Mouse (Mus musculus): ENCODE measurements around the gene Chst5. TPM values are rescaled to one million over a fixed set of nuclear protein-coding genes. Genes with fewer than 3 reads are reported as not detected.
"Not testable (repeated sequence)": the region's sequence is repeated elsewhere in the genome, so short reads cannot be mapped to it uniquely, and the experiment has no call there.

Chst5 gene
- polyA plus RNA-seq, 1 experiment from 2014 or later = 2.9 TPM

DNA sequence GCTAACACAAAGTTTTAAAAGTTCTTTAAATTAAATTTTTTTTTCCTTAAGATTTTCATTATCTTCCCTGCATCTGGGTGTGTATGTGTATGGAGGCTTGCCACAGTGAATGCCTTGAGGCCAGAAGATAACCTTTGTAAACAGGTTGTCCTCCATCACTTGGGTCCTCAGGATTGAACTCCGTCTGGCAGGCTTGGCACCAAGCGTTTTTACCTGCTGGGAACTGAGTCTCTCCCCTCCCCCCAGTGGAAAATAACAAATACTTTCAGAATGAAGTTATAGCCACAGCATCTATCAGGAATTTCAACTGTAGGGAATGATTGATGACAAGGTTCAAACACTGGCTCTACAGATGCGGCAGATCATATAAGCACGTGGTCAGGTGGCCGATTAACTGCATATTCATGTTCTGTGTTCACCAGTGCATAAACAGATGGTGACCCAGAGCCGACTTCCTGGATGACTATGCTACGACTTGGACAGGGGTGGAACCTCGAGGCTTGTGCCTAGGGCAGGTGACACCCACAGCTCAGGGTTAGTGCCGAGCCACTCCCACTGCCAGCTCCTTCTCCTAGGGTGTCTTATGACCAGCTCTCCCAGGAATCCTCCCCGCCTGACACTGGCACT is 29.4 kb upstream of the Chst5 start:
- peak overlapping the region; percentile 88 for H3K27ac ChIP-seq
- peak overlapping the region; percentile 89 for H3K4me3 ChIP-seq
- peak; percentile 86 for DNase-seq (ENCODE audit: low spot score)
- WGBS = 9% methylated on average over 10 of the region's 10 CpGs
- peaks cover 23% of the 10 kb centered on the region for H3K36me3 ChIP-seq
- no peaks in the 10 kb centered on the region for H3K9me3 ChIP-seq
- H3K27me3 ChIP-seq (ENCODE audit: insufficient read depth, poor library complexity, severe bottlenecking) = no peaks in the 10 kb centered on the region
- peaks cover 20% of the 10 kb centered on the region for H3K4me1 ChIP-seq

DNA sequence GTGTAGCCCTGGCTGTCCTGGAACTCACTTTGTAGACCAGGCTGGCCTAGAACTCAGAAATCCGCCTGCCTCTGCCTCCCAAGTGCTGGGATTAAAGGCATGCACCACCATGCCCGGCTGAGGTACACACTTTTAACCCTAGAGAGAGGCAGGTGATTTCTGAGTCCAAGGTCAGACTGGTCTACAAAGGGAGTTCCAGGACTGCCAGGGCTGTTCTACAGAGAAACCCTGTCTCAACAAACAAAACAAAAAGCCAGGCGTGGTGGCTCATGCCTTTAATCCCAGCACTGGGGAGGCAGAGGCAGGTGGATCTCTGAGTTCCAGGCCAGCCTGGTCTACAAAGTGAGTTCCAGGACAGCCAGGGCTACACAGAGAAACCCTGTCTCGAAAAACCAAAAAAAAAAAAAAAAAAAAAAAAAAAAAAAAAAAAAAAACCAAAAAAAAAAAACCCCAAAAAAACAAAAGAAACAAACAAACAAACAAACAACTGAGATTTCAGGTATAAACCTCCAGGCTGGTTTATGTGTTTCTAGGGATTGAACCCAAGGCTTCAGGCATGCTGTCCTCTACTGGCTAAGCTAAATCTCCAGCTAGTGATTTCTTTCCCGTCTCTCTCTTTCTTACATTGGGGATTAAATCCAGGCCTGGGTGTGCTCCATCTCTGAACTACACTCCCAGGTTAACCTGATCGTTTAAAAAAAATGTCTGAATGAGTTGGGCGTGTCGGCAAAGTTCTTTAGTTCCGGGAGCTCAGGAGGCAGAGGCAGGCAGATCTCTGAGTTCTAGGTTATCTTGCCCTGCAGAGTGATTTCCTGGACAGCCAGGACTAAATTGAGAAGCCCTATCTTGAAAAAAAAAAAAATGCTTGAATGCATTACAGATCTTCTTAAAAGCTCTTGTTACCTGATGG is 28.1 kb upstream of the Chst5 start:
- not testable (repeated sequence) for DNase-seq (ENCODE audit: low spot score); H3K9me3 ChIP-seq; H3K27ac ChIP-seq; H3K4me3 ChIP-seq; H3K27me3 ChIP-seq (ENCODE audit: insufficient read depth, poor library complexity, severe bottlenecking)
- 79% methylated on average over 9 of the region's 9 CpGs for WGBS
- Histone ChIP-seq H3K4me1 (peaks cover 25% of the 10 kb centered on the region), H3K36me3 (peaks cover 11% of the 10 kb centered on the region)

DNA sequence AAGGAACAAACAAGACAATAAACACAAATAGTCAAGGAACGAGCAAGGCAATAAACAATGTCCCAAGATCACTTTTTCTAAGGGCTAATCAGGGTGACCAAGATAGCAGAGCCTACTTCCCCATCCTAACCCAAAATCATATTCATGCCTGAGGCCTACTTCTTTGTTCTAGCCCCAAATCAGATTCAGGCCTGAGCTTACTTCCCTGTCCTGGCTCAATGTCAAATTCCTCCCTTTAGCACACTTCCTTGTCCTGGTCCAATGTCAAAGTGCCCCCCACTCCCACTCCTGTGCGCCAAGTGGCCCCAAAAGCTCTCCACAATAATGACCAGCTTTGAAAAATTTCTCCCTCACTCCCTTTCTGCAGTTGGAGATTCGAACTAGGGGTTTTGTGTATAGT is 26.9 kb upstream of the Chst5 start:
- no peak for DNase-seq (ENCODE audit: low spot score)
- H3K4me3 ChIP-seq = no peak overlapping the region
- peaks cover 30% of the 10 kb centered on the region for H3K4me1 ChIP-seq
- H3K36me3 ChIP-seq = peaks cover 2% of the 10 kb centered on the region; the same call in 1 of the 2 replicates
- 72% methylated on average over 3 of the region's 3 CpGs for WGBS
- no peak overlapping the region for H3K27ac ChIP-seq
- no peaks in the 10 kb centered on the region for H3K27me3 ChIP-seq (ENCODE audit: insufficient read depth, poor library complexity, severe bottlenecking)
- H3K9me3 ChIP-seq = no peaks in the 10 kb centered on the region

DNA sequence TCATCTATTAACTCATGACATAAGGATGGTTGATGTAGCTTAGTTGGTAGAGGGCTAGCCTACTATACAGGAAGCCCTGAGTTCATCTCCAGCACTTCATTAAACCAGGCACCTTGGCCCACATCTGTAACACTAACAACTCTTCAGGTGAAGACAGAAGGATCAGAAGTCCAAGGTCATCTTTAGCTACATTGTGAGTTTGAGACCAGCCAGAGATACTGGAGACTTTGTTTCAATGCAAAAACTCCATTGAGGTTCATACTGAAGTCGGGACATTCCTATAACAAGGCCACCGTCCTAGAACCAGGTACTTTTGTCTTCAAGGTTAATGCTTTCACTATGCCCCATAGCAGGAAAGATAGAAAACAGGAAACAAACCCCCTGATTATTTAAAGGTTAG is 24.0 kb upstream of the Chst5 start:
- Histone ChIP-seq H3K4me3 (peak overlapping the region; percentile 78; the same call in 1 of the 2 replicates), H3K4me1 (peaks cover 10% of the 10 kb centered on the region), H3K9me3 (no peaks in the 10 kb centered on the region), H3K27me3 (ENCODE audit: insufficient read depth, poor library complexity, severe bottlenecking) (no peaks in the 10 kb centered on the region), H3K27ac (no peak overlapping the region), H3K36me3 (no peaks in the 10 kb centered on the region)
- 77% methylated on average over 2 of the region's 2 CpGs for WGBS
- no peak for DNase-seq (ENCODE audit: low spot score)

DNA sequence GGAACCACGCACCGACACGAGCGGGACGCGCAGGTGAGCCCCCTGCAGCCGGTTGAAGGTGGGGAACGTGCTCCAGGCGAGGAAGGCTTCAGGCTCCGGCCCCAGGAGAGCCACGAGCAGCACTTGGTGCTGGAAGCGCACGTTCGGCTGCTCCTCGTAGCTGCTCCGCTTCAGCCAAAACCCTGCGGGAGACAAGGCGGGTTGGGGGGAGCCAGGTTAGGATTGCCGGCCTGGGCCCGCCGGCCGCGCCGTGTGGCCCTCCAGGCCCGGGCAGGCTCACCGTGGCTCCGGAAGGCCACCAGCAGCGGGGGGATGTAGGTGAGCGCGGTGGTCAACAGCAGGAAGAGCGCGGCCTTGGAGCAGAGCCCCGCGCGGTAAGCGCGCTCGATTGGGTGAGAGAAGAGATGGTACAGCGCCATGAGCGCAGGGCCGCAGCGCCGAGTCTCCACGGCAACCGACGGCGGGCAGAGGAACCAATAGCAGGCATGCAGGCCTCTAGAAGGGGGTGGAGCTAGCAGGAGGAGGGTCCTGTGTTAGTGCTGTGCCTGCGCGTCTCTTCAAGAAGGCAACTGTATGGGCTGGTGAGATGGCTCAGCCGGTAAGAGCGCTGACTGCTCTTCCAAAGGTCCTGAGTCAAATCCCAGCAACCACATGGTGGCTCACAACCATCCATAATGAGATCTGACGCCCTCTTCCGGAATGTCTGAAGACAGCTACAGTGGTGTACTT is 23.3 kb upstream of the Chst5 start, which contains the start of gene Tmem231:
Tmem231 (minus strand) TSS at position 534 of the 729 bp plus-strand sequence.
- H3K4me1 ChIP-seq = peaks cover 10% of the 10 kb centered on the region
- no peaks in the 10 kb centered on the region for H3K27me3 ChIP-seq (ENCODE audit: insufficient read depth, poor library complexity, severe bottlenecking)
- peak; percentile 98 for DNase-seq (ENCODE audit: low spot score)
- peak within 1 kb of the TSS; percentile 86 for H3K27ac ChIP-seq
- 1% methylated on average over 53 of the region's 53 CpGs for WGBS
- no peaks in the 10 kb centered on the region for H3K9me3 ChIP-seq
- peak within 1 kb of the TSS; percentile 78 for H3K4me3 ChIP-seq
- H3K36me3 ChIP-seq = no peaks in the 10 kb centered on the region

DNA sequence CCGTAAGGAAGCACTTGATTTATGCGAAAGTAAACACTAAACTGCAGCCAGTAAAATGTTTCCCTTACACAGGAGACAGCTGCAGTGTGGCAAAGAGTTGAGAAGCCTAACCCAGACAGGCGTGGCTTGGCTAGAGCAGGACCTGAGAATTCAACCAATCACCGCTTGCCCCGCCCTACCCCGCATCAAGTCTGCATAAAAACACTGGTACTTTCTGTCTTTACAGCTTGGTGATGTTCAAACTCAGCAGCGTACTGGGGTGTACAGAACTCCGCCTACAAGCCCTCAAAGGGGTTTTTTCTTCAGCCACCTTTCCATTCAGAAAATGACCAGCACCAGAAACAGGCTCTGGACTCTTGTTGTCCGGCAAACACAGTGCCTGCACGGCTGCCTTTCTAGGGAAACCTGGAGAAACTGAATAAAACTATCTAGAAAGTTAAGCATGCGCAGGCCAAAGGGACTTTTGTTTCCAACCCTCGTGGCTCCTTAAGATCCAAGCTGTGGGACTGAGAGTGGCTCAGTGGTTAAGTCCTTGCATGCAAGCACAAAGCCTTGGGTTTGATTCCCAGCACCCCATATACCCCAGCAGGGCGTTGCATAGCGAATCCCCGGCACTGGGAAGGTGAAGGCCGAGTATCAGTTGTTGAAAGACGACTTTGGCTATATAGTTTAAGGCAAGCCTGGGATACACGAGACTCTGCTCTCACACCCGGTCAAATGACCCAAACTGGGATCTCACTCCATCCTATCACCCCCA is 22.5 kb upstream of the Chst5 start:
- H3K9me3 ChIP-seq = no peaks in the 10 kb centered on the region
- peak overlapping the region; percentile 78 for H3K4me3 ChIP-seq
- H3K4me1 ChIP-seq = peaks cover 10% of the 10 kb centered on the region
- DNase-seq (ENCODE audit: low spot score) = peak; percentile 83
- no peaks in the 10 kb centered on the region for H3K27me3 ChIP-seq (ENCODE audit: insufficient read depth, poor library complexity, severe bottlenecking)
- no peaks in the 10 kb centered on the region for H3K36me3 ChIP-seq
- H3K27ac ChIP-seq = peak overlapping the region; percentile 86
- WGBS = 28% methylated on average over 19 of the region's 19 CpGs

DNA sequence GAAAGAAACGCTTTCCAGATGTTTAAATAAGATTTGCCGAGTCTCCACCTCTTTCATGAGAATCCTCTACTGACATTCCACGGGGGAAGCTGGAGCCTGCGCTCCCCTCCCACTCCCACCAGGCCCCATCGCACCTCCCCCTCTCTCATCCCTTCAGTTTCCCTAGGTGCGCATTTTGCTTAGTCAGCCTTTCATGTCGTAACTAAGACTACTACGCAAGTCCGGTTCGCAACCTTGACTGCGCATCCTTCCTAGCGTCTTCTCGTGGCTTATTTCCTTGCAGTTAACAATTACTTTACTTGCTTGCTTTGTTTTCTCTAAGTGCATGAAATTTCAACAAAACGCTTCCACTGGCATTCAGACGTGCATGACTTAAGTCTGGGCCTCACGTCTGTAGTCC is 21.5 kb upstream of the Chst5 start:
- no peaks in the 10 kb centered on the region for H3K9me3 ChIP-seq
- no peaks in the 10 kb centered on the region for H3K36me3 ChIP-seq
- no peak overlapping the region for H3K27ac ChIP-seq
- no peaks in the 10 kb centered on the region for H3K27me3 ChIP-seq (ENCODE audit: insufficient read depth, poor library complexity, severe bottlenecking)
- H3K4me3 ChIP-seq = no peak overlapping the region
- WGBS = 81% methylated on average over 16 of the region's 16 CpGs
- DNase-seq (ENCODE audit: low spot score) = no peak
- peaks cover 10% of the 10 kb centered on the region for H3K4me1 ChIP-seq

DNA sequence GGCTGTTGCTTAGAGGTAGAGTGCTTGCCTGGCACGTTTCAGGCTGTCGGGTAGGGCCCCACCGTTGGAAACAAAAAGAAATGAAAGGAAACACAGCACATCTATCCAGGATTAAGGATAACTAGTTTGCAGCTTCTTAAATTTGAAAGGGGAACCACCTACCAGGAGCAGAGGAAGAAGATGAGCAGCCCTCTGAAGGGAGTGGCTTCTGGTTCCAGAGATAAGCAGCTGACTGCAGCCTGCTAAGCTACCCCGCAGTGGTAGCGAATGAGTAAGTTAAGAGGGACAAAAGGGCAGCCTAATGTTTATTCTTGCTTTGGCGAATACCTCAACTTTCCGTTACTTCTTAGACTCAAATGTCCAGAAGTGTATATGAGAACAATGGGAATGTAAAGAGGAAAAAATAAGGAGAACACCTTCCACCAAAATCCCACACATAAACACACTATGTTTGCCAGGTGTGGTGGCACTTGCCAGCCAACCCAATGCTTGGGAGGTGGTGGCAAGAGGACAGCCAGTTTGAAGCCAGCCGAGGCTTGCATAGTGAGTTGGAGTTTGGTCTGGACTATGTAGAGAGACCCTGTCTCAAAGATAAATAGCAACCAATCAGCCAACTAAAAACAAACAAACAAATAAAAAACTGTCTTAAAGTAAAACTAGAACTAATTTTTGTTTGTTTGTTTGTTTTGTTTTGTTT is 19.5 kb upstream of the Chst5 start:
- Histone ChIP-seq H3K36me3 (no peaks in the 10 kb centered on the region), H3K9me3 (no peaks in the 10 kb centered on the region), H3K4me3 (no peak overlapping the region), H3K27me3 (ENCODE audit: insufficient read depth, poor library complexity, severe bottlenecking) (no peaks in the 10 kb centered on the region), H3K27ac (peak overlapping the region; percentile 42; the same call in 1 of the 2 replicates), H3K4me1 (peaks cover 16% of the 10 kb centered on the region)
- no peak for DNase-seq (ENCODE audit: low spot score)
- 39% methylated on average over 8 of the region's 8 CpGs for WGBS

DNA sequence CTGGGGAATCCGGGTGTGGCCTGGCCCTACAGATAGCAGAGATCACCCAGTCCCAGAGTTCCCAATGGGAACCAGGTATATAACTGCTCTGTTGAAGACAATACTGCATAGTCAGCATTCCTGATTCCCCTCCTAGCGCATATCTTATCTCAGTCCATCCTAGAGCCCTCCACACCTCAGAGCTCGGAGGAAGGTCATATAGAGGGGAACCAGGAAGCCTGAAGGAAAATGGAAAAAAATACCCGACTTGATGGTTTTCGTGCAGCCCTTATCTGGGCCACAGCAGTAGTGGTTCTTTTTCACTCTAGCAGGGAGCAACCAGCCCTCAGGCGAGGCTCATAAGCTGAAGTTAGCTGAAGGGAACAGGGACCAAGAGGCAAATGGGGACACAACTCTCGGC is 14.7 kb upstream of the Chst5 start:
- Histone ChIP-seq H3K27me3 (ENCODE audit: insufficient read depth, poor library complexity, severe bottlenecking) (no peaks in the 10 kb centered on the region), H3K27ac (no peak overlapping the region), H3K4me1 (peaks cover 11% of the 10 kb centered on the region; the same call in 1 of the 2 replicates), H3K4me3 (no peak overlapping the region), H3K36me3 (no peaks in the 10 kb centered on the region), H3K9me3 (no peaks in the 10 kb centered on the region)
- WGBS = 27% methylated on average over 7 of the region's 7 CpGs
- no peak for DNase-seq (ENCODE audit: low spot score)

DNA sequence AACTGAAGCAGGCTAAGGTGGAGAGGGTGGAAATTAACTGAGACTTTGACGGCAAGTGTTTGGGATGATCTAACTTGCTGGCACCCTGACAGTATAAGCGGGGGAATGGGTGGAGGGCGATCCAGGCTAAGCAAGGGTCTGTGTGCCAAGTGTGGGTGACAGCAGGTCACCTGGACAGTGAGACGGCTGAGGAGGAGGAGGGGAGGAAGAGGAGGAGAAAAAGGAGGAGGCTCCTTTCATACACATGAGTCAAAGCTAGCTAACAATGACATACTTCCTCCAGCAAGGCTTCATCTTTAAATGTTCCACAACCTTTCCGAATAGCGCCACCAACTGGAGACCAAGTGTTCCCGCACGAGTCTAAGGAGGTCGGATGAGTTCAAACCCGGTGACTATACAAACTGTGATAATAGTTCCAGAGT is 13.1 kb upstream of the Chst5 start:
- no peak overlapping the region for H3K27ac ChIP-seq
- H3K36me3 ChIP-seq = 0 out of 2 replicates have a peak, but pooled peaks cover 2% of the 10 kb centered on the region
- 33% methylated on average over 10 of the region's 10 CpGs for WGBS
- peaks cover 11% of the 10 kb centered on the region; the same call in 1 of the 2 replicates for H3K4me1 ChIP-seq
- no peak for DNase-seq (ENCODE audit: low spot score)
- no peak overlapping the region for H3K4me3 ChIP-seq
- no peaks in the 10 kb centered on the region for H3K27me3 ChIP-seq (ENCODE audit: insufficient read depth, poor library complexity, severe bottlenecking)
- H3K9me3 ChIP-seq = no peaks in the 10 kb centered on the region

DNA sequence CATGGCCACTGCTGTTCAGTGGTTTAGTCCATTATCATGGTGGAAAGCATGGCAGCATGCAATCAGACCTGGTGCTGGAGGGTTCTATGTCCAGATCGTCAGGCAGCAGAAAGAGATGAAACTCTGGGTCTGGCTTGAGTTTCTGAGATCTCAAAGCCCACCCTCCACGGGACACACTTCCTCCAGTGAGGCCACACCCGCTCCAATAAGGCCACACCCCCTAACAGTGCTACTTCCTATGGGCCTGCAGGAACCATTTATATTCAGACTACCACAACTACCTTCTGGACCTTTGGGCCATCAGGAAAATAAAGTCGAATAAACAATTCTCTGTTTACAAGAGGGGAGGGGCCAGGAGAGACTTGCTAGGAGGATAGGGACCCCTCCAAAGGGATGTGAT is 10.7 kb upstream of the Chst5 start:
- Histone ChIP-seq H3K9me3 (no peaks in the 10 kb centered on the region), H3K27me3 (ENCODE audit: insufficient read depth, poor library complexity, severe bottlenecking) (no peaks in the 10 kb centered on the region), H3K36me3 (0 out of 2 replicates have a peak, but pooled peaks cover 6% of the 10 kb centered on the region), H3K4me3 (no peak overlapping the region), H3K4me1 (peaks cover 11% of the 10 kb centered on the region; the same call in 1 of the 2 replicates), H3K27ac (no peak overlapping the region)
- DNase-seq (ENCODE audit: low spot score) = no peak
- WGBS = 69% methylated on average over 4 of the region's 4 CpGs

DNA sequence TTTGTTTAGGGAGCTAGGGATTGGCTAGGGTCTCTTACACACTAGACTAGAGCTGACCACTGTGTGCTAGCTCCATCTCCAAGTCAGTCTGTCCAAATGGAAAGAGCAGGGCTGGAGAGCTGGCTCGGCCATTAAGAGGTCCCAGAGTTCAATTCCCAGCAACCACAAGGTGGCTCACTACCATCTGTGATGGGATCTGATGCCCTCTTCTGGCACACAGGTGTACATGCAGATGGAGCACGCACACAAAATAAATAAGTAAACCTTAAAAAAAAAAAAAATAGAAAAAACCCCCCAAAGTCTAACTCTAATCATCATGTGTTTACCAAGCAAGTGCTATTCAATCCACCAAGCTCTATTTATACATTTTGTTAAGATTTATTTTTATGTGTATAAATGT is 9.4 kb upstream of the Chst5 start:
- 80% methylated on average over 2 of the region's 2 CpGs for WGBS
- no peaks in the 10 kb centered on the region for H3K9me3 ChIP-seq
- no peak for DNase-seq (ENCODE audit: low spot score)
- H3K4me3 ChIP-seq = no peak overlapping the region
- H3K27me3 ChIP-seq (ENCODE audit: insufficient read depth, poor library complexity, severe bottlenecking) = no peaks in the 10 kb centered on the region
- H3K36me3 ChIP-seq = 0 out of 2 replicates have a peak, but pooled peaks cover 6% of the 10 kb centered on the region
- H3K4me1 ChIP-seq = peaks cover 3% of the 10 kb centered on the region; the same call in 1 of the 2 replicates
- no peak overlapping the region for H3K27ac ChIP-seq
